Mouse (Mus musculus) subcutaneous adipose tissue, adult 2 months (tissue): ENCODE data around the gene Them7. TPM values are rescaled to one million over a fixed set of nuclear protein-coding genes. Genes with fewer than 3 reads are reported as not detected.

ENCODE experiments used
- polyA plus RNA-seq: library from polyadenylated mRNA; depleted of rRNA; stranded (reverse); fragments of >200 nt; gene quantifications from 2 replicates; pipeline ENCODE4 v1.2.3, GENCODE M21; 2012; ENCODE audit warnings: low replicate concordance; rRNA removed

The Them7 gene
- polyA plus RNA-seq: 0.46 and 1.9 TPM in 2 replicates

GRCm38 (mm10) chr2:105224134-105224986, at the start of gene Them7:
TSS of gene Them7 (plus strand) at chr2:105224320.

GRCm38 (mm10) chr2:105399085-105399891, 175.2 kb downstream of the Them7 start, which contains the start of gene Rcn1:
TSS of gene Rcn1 (minus strand) at chr2:105399319.

Other genes with a start within 250 kb of the Them7 start
- gene Eif3m, start 207.2 kb upstream of the Them7 start, polyA plus RNA-seq: 32.6 and 54.6 TPM in 2 replicates
- gene Gm11060, start 132.3 kb upstream of the Them7 start, polyA plus RNA-seq: not detected in 2 replicates
- 15.1 and 173 TPM in 2 replicates for gene Wt1, start 97.8 kb upstream of the Them7 start, polyA plus RNA-seq
- 9.9 and 58.9 TPM in 2 replicates for gene Rcn1, start 175.0 kb downstream of the Them7 start, polyA plus RNA-seq